Mouse (Mus musculus): ENCODE results near the gene Sh2b1. TPM values are rescaled to one million over a fixed set of nuclear protein-coding genes. Genes with fewer than 3 reads are reported as not detected.

Gene Sh2b1
- total RNA-seq, 2 experiments from 2014 or later, result 36.8 to 43.4 TPM

DNA sequence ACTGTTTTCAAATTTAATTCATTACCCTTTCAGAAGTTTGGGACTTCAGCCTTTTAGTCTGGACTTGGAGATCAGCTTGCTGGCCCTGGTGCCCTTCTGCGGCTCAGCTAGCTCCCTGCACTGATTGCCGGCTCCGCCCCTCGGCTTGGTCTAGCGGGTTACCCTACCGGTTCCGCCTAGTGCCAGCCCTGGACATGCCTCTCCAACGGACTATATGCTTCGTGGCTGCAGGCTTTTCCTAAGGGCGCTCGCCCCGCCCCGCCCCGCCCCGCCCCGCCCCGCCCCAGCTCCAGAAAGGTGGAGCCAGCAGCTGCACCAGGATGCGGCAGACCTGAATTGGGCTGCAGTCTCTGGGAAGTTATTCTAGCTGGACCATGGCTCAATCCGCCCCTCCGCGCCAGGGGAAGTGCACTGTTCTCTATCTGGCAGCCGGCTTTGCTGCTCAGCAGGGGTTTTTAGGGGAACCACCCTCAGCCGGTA is 7.2 kb upstream of the Sh2b1 start:
- intact Hi-C loops (cut with DNase I), result no loop called here

GRCm38 (mm10) chr7:126481699-126482098 is 6.5 kb upstream of the Sh2b1 start:
- intact Hi-C loops (cut with DNase I), result loop anchor here (2.0 kb wide), 1 partner anchor 47 kb away; no protein-coding TSS in a partner anchor
- DNase-seq, result no peak

More for the DNA sequence above, 7.2 kb upstream of the Sh2b1 start:
- peak; percentile 61 to 83 for DNase-seq

- intact Hi-C loops (cut with DNase I), result loop anchor here (5.0 kb wide), 1 partner anchor 42 kb away; no protein-coding TSS in a partner anchor
- no peak for DNase-seq
Measured at GRCm38 (mm10) chr7:126474486-126474955, 703 bp downstream of the Sh2b1 start.

- intact Hi-C loops (cut with DNase I), result loop anchor here (5.0 kb wide), 1 partner anchor 41 kb away; no protein-coding TSS in a partner anchor
- DNase-seq, result no peak
Measured at GRCm38 (mm10) chr7:126473470-126474086, 1.6 kb downstream of the Sh2b1 start.

DNA sequence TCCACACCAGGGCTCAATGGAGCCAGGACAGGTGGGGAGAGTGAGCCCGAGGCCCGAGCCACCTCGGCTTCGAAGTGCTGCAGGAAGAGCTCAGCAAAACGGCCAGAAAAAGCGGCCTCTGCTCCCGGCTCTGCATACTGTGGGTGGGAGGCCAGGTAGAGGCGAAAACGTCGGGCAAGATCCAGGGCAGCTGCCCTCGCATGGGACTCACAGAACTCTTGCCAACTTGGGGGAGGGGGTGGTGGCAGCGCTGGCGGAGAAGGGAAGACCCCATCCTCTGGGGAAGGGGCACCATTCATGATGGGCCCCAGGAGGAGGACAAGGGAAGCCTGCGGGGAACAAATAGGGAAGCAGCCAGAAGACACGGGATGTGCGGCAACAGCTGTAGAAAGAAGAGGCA is 2.5 kb downstream of the Sh2b1 start:
- DNase-seq, result no peak
- intact Hi-C loops (cut with DNase I), result loop anchor here (5.0 kb wide), 1 partner anchor 40 kb away; no protein-coding TSS in a partner anchor

DNA sequence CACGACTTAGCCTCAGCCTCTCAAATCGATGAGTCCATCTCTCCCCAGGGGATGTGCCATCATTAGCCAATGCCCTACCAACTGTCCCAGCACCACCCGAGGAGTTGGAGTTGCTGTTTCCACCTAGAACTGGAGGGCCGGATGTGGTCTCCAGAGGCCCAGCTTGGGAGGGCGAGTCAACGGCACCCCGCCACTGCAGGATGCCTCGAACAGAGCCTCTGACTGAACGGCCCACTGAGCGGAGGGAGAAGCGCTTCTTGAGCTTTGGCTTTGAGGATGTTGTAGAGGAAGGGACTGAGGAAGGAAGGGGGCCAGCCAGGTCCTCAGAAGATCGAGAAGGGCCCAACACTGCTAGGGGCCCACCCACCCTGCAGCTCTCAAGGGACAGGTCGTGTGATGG is 2.9 kb downstream of the Sh2b1 start:
- no peak for DNase-seq
- intact Hi-C loops (cut with DNase I), result loop anchor here (5.0 kb wide), 1 partner anchor 40 kb away; no protein-coding TSS in a partner anchor

GRCm38 (mm10) chr7:126471853-126472252 is 3.4 kb downstream of the Sh2b1 start:
- no peak for DNase-seq
- intact Hi-C loops (cut with DNase I), result loop anchor here (5.0 kb wide), 1 partner anchor 40 kb away; no protein-coding TSS in a partner anchor

DNA sequence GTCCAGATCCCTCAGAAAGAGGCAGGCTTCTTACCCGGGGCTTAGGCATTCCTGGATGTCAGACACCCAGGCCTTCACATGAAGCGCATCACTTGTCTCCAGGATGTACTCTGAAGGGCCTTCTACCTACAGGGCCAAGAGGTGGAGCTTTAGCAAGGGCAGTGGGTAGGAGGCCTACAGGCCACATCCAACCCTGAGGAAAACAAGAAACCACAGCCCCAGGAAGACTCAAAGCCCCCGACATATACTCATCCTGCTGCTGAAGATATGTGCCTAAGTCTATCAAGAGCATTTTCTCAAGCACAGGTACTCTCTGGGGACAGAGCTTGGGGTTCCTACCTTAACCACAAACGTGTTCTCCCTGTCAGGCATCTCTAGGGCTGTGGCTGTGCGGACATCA is 3.9 kb downstream of the Sh2b1 start:
- no peak for DNase-seq
- intact Hi-C loops (cut with DNase I), result loop anchor here (5.0 kb wide), 1 partner anchor 39 kb away; no protein-coding TSS in a partner anchor

- DNase-seq, result no peak
- intact Hi-C loops (cut with DNase I), result loop anchor here (5.0 kb wide), 1 partner anchor 38 kb away; no protein-coding TSS in a partner anchor
Measured at GRCm38 (mm10) chr7:126470077-126470476, 5.1 kb downstream of the Sh2b1 start.

DNA sequence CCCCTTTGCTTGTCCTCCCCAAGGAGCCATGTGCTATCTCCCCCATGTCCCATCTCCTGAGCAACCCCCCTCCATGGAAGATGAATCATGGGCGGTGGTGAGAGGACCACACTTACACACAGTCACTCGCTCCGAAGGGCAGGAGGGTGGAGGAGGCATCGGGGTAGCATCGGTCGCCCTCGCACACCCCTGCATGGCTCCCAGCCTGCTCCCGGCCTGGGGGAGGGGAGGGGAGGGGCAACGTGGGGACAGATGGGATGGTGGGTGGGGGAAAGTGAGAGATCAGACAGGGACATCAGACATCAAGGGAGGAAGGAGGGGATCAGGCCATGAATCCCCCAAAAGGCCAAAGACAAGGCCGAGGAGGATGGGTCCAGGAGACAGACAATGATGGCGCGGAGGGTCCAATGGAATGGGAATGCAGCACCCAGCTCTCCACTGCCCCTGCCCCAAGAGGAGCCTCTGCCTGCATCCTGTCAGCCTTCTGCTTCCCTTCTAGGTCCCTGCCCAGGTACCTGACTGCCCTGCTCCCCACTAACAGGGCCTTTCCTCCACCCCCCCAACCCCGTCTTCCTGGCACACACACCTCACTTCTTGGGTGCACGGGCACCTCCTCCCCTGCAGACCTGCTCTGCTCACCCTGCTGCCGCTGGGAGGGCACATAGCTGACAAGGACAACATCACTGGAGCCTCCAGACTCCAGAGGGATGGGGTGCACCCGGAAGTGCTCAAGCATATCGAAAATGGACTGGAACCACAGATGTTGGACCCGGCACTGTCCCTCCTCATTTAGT is 7.2 kb downstream of the Sh2b1 start:
- intact Hi-C loops (cut with DNase I), result no loop called here
- no peak for DNase-seq

- intact Hi-C loops (cut with DNase I), result no loop called here
- DNase-seq, result peak in 1 of 2 experiments; percentile 19
Measured at GRCm38 (mm10) chr7:126467271-126467670, 8.0 kb downstream of the Sh2b1 start.

DNA sequence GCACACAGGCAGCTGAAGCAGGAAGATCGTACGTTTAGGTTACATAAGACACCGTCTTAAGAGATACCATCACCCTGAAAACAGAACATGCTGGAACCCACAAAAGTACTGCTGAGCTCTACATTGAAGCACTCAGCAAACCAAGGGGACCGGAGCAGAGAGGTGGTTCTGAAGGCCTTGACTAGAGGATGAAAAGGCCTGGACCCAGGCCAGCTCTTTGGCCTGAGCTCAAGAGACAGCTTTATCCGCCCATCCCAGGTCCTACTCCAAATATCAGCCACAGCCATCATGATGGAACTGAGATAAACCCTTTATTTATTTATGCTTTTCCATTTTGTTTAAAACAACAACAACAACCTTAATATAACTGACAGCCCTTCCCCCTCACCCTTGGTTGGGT is 8.5 kb downstream of the Sh2b1 start:
- intact Hi-C loops (cut with DNase I), result no loop called here
- DNase-seq, result no peak

DNA sequence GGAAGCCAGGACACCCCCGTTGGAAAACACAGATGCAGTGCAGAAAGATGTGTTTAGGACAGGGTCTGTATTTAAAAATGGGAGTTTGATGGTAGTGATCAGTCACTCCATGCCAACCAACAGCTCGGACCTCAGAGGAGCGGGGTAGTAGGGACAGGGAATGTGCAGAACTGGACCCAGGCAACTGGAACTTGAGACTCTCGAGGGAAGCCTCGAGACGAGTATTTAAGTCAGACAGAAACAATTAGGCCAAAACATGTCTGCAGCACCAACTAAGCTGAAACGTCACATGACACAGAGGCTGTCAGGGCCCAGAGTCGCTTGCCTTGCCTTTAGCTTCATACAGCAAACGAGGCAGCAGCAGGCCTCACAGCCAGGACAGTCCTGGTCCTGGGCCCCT is 9.1 kb downstream of the Sh2b1 start:
- DNase-seq, result no peak

DNA sequence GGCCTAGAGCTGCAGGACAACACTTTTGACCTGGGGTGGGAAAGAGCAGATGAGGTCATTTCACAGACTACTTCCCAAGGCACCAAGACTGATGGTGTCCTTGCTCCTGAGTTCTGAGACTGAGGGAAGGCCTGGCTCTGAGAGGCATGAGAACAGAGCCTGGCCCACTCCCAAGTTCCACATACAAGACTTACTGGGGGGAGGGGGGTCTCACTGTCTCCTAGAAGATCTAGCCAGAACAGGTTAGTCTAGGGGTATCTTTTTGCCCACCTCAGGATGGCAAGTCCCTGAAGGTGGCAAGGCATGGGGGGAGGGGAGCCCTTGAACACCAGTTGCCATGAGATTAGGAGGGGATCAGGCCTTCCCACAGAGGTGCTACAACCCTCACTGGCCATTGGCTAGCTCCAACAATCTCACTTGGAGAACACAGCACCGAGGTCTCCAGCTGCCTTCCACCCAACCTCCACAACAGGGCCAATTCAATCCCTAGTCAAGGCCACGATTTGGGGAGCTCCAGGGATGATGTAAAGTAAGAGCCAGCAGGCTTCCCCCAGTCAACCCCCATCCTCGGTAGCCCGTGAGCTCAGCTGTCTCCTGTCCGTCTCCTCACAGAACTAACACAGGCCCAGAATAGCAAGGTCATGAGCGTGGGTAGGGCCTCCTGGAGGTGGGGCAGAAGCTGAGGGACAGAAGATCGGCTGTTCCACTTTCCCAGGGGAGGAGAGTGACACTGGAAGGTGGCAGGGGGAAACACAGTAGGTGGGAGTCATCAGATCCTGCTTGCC is 9.8 kb downstream of the Sh2b1 start:
- intact Hi-C loops (cut with DNase I), result no loop called here
- DNase-seq, result peak; percentile 51 to 56

More for the DNA sequence above, 9.1 kb downstream of the Sh2b1 start:
- intact Hi-C loops (cut with DNase I), result no loop called here

DNA sequence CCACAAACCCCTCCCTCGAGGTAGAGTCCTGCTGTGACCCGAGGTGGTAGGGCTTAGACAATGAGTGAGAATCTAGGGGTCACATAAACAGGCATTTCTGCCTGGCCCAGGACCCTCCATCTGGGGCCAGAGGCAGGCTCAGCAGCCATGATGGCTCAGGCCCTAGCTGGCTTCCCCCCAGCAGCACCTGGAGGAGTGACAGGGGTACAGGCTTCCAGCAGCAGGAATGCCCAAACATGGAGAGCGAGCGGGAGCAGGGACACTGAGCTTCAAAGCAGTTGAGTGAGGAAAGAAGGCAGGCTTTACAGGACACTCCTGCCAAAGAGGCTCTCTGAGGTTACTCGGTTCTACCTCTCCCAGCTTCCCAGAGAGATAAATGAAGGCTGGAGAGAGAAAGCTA is 10.4 kb downstream of the Sh2b1 start:
- DNase-seq, result peak; percentile 60 to 72
- intact Hi-C loops (cut with DNase I), result no loop called here

GRCm38 (mm10) chr7:126464121-126464520 is 11.1 kb downstream of the Sh2b1 start:
- intact Hi-C loops (cut with DNase I), result no loop called here
- peak; percentile 67 to 68 for DNase-seq

- intact Hi-C loops (cut with DNase I), result no loop called here
- no peak for DNase-seq
Measured at GRCm38 (mm10) chr7:126463547-126463946, 11.7 kb downstream of the Sh2b1 start.

DNA sequence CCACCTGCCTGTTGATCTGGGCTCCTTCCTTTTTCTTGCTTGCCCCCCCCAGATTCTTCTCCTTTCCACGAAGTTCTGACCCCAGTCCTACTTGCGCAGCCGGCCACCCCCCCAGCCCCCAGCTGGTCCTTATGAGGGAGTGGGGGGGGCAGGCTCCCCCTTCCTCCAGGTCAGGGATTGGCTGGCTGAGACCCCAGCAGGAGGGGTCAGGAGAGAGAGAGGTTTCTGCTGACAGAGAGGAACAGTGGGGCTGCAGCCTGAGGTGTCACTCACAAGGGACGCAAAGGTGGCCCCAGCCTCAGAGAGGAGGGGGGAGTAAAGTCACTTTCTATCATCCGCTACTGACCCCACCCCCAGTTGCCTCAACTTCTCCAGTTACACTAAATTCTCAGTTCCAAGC is 12.2 kb downstream of the Sh2b1 start, which contains the start of gene Atp2a1:
Atp2a1 (minus strand) TSS at position 105 of the 400 bp plus-strand sequence.
- DNase-seq, result peak; percentile 59 to 75
- intact Hi-C loops (cut with DNase I), result no loop called here

GRCm38 (mm10) chr7:126461626-126462025 is 13.6 kb downstream of the Sh2b1 start:
- intact Hi-C loops (cut with DNase I), result no loop called here
- no peak for DNase-seq
